Mouse (Mus musculus): ENCODE measurements around the gene Golga2. TPM values are rescaled to one million over a fixed set of nuclear protein-coding genes. Genes with fewer than 3 reads are reported as not detected.
"Not testable (repeated sequence)": the region's sequence is repeated elsewhere in the genome, so short reads cannot be mapped to it uniquely, and the experiment has no call there.

Gene Golga2
- polyA plus RNA-seq, 1 experiment from 2014 or later: 36.5 TPM

- no peak overlapping the region for H3K4me3 ChIP-seq
- no peak overlapping the region for H3K27ac ChIP-seq
- H3K27me3 ChIP-seq: no peaks in the 10 kb centered on the region
- H3K4me2 ChIP-seq: no peak overlapping the region
- ATAC-seq (ENCODE audit: insufficient number of reproducible peaks, low FRiP score, low TSS enrichment, low read depth): no peak
- H3K36me3 ChIP-seq: peaks cover 66% of the 10 kb centered on the region
- no peak overlapping the region for H3K9ac ChIP-seq
- H3K9me3 ChIP-seq: no peaks in the 10 kb centered on the region
- 89% methylated on average over 3 of the region's 3 CpGs for WGBS
- H3K4me1 ChIP-seq: peaks cover 9% of the 10 kb centered on the region; the same call in 1 of the 2 replicates
Measured at GRCm38 (mm10) chr2:32295285-32295684, 8.1 kb downstream of the Golga2 start.

GRCm38 (mm10) chr2:32295842-32296241, 8.7 kb downstream of the Golga2 start:
- not testable (repeated sequence) for H3K4me1 ChIP-seq; H3K9ac ChIP-seq; H3K4me2 ChIP-seq; ATAC-seq (ENCODE audit: insufficient number of reproducible peaks, low FRiP score, low TSS enrichment, low read depth); H3K27ac ChIP-seq; H3K4me3 ChIP-seq; H3K27me3 ChIP-seq; H3K9me3 ChIP-seq
- 89% methylated on average over 2 of the region's 2 CpGs for WGBS
- H3K36me3 ChIP-seq: peaks cover 71% of the 10 kb centered on the region

- H3K4me3 ChIP-seq: no peak overlapping the region
- no peaks in the 10 kb centered on the region for H3K27me3 ChIP-seq
- no peak overlapping the region for H3K9ac ChIP-seq
- peaks cover 88% of the 10 kb centered on the region for H3K36me3 ChIP-seq
- H3K27ac ChIP-seq: no peak overlapping the region
- H3K4me2 ChIP-seq: no peak overlapping the region
- H3K9me3 ChIP-seq: no peaks in the 10 kb centered on the region
- 0 out of 2 replicates have a peak, but pooled peaks cover 1% of the 10 kb centered on the region for H3K4me1 ChIP-seq
- WGBS: 90% methylated on average over 4 of the region's 4 CpGs
- ATAC-seq (ENCODE audit: insufficient number of reproducible peaks, low FRiP score, low TSS enrichment, low read depth): no peak
Measured at GRCm38 (mm10) chr2:32299469-32299868, 12.3 kb downstream of the Golga2 start.

DNA sequence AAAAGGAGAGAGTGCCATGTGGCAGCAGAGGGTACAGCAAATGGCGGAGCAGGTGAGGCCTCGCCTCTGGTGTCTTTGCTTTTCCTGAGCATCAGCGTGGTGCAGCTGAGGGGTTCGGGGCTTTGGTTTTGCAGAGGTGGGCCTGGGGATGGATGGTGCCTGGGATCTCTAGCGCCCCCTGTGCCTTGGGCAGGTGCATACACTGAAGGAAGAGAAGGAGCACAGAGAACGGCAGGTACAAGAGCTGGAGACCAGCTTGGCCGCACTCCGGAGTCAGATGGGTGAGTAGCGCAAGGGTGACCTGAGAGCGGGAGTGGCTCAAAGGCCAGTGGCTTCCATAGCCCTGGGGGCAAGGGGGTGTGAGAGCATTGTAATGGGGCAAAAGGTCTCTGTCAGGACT, 15.8 kb downstream of the Golga2 start:
- WGBS: 86% methylated on average over 10 of the region's 10 CpGs
- peaks cover 99% of the 10 kb centered on the region for H3K36me3 ChIP-seq

DNA sequence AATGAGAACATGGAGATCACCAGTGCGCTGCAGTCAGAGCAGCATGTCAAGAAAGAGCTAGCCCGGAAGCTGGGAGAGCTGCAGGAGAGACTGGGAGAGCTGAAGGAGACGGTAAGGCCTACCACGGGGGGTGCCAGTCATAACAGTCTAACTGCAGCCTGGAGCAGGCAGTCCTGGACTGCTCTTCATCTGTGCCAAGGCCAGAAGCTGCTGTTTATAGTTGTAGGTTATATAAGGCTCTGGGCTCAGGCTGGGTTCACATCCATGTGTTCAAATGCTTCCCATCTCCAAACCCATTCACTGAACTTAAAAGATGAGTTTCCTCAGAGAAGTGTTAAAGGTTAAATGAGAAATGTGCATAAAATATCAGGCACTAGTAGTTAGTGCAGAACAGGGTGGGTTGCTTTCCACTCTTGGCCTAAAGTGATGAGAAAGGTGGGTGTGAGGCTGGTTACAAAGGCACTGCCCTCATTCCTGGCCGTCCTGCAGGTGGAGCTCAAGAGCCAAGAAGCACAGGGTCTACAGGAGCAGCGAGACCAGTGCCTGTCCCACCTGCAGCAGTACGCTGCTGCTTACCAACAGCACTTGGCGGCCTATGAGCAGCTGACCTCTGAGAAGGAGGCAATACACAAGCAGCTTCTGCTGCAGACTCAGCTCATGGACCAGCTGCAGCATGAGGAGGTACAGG, 17.1 kb downstream of the Golga2 start:
- no peaks in the 10 kb centered on the region for H3K27me3 ChIP-seq
- H3K4me3 ChIP-seq: no peak overlapping the region
- no peak overlapping the region for H3K27ac ChIP-seq
- 49% methylated on average over 8 of the region's 8 CpGs for WGBS
- peaks cover 97% of the 10 kb centered on the region for H3K36me3 ChIP-seq
- H3K9me3 ChIP-seq: no peaks in the 10 kb centered on the region
- no peak overlapping the region for H3K9ac ChIP-seq
- H3K4me2 ChIP-seq: no peak overlapping the region
- ATAC-seq (ENCODE audit: insufficient number of reproducible peaks, low FRiP score, low TSS enrichment, low read depth): 0 out of 2 replicates have a peak, but pooled peaks have one; percentile 45
- peaks cover 5% of the 10 kb centered on the region; the same call in 1 of the 2 replicates for H3K4me1 ChIP-seq

More for the DNA sequence above, 15.8 kb downstream of the Golga2 start:
- no peak for ATAC-seq (ENCODE audit: insufficient number of reproducible peaks, low FRiP score, low TSS enrichment, low read depth)
- no peak overlapping the region for H3K27ac ChIP-seq
- H3K9ac ChIP-seq: no peak overlapping the region
- H3K4me3 ChIP-seq: no peak overlapping the region
- H3K4me1 ChIP-seq: 0 out of 2 replicates have a peak, but pooled peaks cover 4% of the 10 kb centered on the region
- H3K4me2 ChIP-seq: no peak overlapping the region
- H3K27me3 ChIP-seq: no peaks in the 10 kb centered on the region
- no peaks in the 10 kb centered on the region for H3K9me3 ChIP-seq

DNA sequence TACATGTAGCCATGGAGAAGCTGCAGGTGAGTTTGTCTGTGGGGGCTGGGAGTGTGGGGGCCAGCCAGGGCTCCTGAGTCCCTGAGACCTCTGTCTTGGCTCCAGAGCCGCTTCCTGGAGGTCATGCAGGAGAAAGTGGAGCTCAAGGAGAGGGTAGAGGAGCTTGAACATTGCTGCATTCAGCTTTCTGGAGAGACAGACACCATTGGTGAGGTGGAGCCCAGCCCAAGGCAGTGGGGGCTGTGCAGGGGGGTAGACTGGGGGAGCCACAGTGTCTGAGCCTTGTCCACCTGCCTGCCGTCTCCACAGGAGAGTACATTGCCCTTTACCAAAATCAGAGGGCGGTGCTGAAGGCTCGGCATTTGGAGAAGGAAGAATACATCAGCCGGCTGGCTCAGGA, 18.5 kb downstream of the Golga2 start:
- H3K9ac ChIP-seq: no peak overlapping the region
- no peaks in the 10 kb centered on the region for H3K27me3 ChIP-seq
- H3K9me3 ChIP-seq: no peaks in the 10 kb centered on the region
- ATAC-seq (ENCODE audit: insufficient number of reproducible peaks, low FRiP score, low TSS enrichment, low read depth): no peak
- H3K27ac ChIP-seq: 0 out of 2 replicates have a peak overlapping the region, but pooled peaks have one; percentile 1
- WGBS: 87% methylated on average over 5 of the region's 5 CpGs
- H3K4me2 ChIP-seq: no peak overlapping the region
- H3K4me3 ChIP-seq: no peak overlapping the region
- H3K4me1 ChIP-seq: peaks cover 18% of the 10 kb centered on the region
- peaks cover 99% of the 10 kb centered on the region for H3K36me3 ChIP-seq

GRCm38 (mm10) chr2:32306176-32306575, 19.0 kb downstream of the Golga2 start:
- ATAC-seq (ENCODE audit: insufficient number of reproducible peaks, low FRiP score, low TSS enrichment, low read depth): no peak

GRCm38 (mm10) chr2:32307247-32307798, 20.1 kb downstream of the Golga2 start:
- ATAC-seq (ENCODE audit: insufficient number of reproducible peaks, low FRiP score, low TSS enrichment, low read depth): no peak
- 90% methylated on average over 6 of the region's 6 CpGs for WGBS
- no peak overlapping the region for H3K4me2 ChIP-seq
- H3K27me3 ChIP-seq: no peaks in the 10 kb centered on the region
- H3K9ac ChIP-seq: no peak overlapping the region
- H3K27ac ChIP-seq: no peak overlapping the region
- H3K36me3 ChIP-seq: peaks cover 84% of the 10 kb centered on the region
- no peak overlapping the region for H3K4me3 ChIP-seq
- H3K4me1 ChIP-seq: peaks cover 35% of the 10 kb centered on the region
- H3K9me3 ChIP-seq: no peaks in the 10 kb centered on the region

More at GRCm38 (mm10) chr2:32306176-32306575, 19.0 kb downstream of the Golga2 start:
- Histone ChIP-seq H3K27me3 (no peaks in the 10 kb centered on the region), H3K9ac (no peak overlapping the region), H3K9me3 (no peaks in the 10 kb centered on the region), H3K4me2 (no peak overlapping the region), H3K4me3 (no peak overlapping the region), H3K4me1 (peaks cover 23% of the 10 kb centered on the region), H3K36me3 (peaks cover 96% of the 10 kb centered on the region), H3K27ac (no peak overlapping the region)
- 86% methylated on average over 9 of the region's 9 CpGs for WGBS

GRCm38 (mm10) chr2:32307941-32308760, 21.0 kb downstream of the Golga2 start:
- Histone ChIP-seq H3K27me3 (no peaks in the 10 kb centered on the region), H3K36me3 (peaks cover 77% of the 10 kb centered on the region), H3K4me2 (no peak overlapping the region), H3K27ac (0 out of 2 replicates have a peak overlapping the region, but pooled peaks have one; percentile 11), H3K9me3 (no peaks in the 10 kb centered on the region), H3K9ac (no peak overlapping the region), H3K4me3 (no peak overlapping the region), H3K4me1 (peaks cover 40% of the 10 kb centered on the region)
- no peak for ATAC-seq (ENCODE audit: insufficient number of reproducible peaks, low FRiP score, low TSS enrichment, low read depth)
- WGBS: 48% methylated on average over 8 of the region's 8 CpGs

- Histone ChIP-seq H3K27ac (0 out of 2 replicates have a peak overlapping the region, but pooled peaks have one; percentile 11), H3K4me1 (peaks cover 40% of the 10 kb centered on the region)
- WGBS: 81% methylated on average over 16 of the region's 16 CpGs
Measured at GRCm38 (mm10) chr2:32308870-32309568, 21.8 kb downstream of the Golga2 start.

DNA sequence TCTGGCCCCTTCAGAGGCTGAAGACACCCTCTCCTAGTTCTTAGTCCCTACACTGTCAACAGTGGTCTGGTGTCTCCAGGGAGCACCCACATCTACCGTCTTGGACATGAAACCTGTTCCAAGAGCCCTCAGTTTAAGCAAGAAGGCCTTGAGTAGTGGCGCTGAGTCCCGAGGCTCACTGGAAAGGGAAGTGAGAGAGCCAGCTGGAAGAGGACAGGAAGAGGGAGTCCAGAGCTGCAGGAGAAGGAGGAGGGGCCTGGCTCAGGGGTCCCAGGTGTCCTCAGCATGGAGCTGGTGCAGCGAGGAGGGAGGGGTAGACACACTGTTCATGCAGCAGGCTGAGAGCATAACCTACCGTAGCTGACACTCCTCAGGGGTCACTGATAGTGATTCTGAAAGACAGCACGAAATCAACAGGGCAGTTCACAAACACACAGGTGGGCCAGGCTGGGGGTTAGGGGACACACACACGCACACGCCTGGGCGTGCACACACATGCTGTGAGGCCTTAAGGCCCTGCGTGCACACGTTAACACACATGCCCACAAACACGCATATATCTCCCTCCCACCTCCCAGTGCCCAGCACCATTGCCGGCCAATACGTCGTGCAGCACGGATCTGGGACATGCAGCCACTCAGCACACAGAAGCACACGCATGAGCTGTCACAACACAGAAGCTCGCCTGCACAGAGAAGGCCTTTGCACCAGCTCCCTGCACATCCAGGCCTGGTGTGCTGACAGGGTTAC, 23.1 kb downstream of the Golga2 start:
- no peaks in the 10 kb centered on the region for H3K9me3 ChIP-seq
- H3K4me1 ChIP-seq: peaks cover 42% of the 10 kb centered on the region
- WGBS: 77% methylated on average over 18 of the region's 18 CpGs
- peak overlapping the region; percentile 98 for H3K4me2 ChIP-seq
- H3K27ac ChIP-seq: peak overlapping the region; percentile 11; the same call in 1 of the 2 replicates
- no peak for ATAC-seq (ENCODE audit: insufficient number of reproducible peaks, low FRiP score, low TSS enrichment, low read depth)
- peaks cover 68% of the 10 kb centered on the region for H3K36me3 ChIP-seq
- H3K27me3 ChIP-seq: no peaks in the 10 kb centered on the region
- H3K4me3 ChIP-seq: peak overlapping the region; percentile 64; the same call in 1 of the 2 replicates
- peak overlapping the region; percentile 26; the same call in 1 of the 2 replicates for H3K9ac ChIP-seq

More at GRCm38 (mm10) chr2:32308870-32309568, 21.8 kb downstream of the Golga2 start:
- no peak overlapping the region for H3K4me3 ChIP-seq
- no peak overlapping the region for H3K9ac ChIP-seq
- H3K27me3 ChIP-seq: no peaks in the 10 kb centered on the region
- H3K36me3 ChIP-seq: peaks cover 74% of the 10 kb centered on the region
- H3K4me2 ChIP-seq: no peak overlapping the region
- H3K9me3 ChIP-seq: no peaks in the 10 kb centered on the region
- ATAC-seq (ENCODE audit: insufficient number of reproducible peaks, low FRiP score, low TSS enrichment, low read depth): no peak

All from limb, embryonic 15.5 days (tissue).